Mouse (Mus musculus) testis, postnatal 14 days (tissue): ENCODE measurements around the gene Cyp2s1.

Experiments
- DNase-seq: peaks from one replicate; pipeline ENCODE4 v3.0.0; 2021; ENCODE audit warnings: low spot score

Cyp2s1 gene

GRCm38 (mm10) chr7:25816241-25816919 is at the start of gene Cyp2s1:
TSS of gene Cyp2s1 (minus strand) at chr7:25816913.
- peak; percentile 48 for DNase-seq

- DNase-seq, result no peak
These were observed 48.1 kb upstream of the Cyp2s1 start for GRCm38 (mm10) chr7:25864861-25865260.

GRCm38 (mm10) chr7:25863756-25864155 is 47.0 kb upstream of the Cyp2s1 start:
- no peak for DNase-seq

- no peak for DNase-seq
These were observed 45.7 kb upstream of the Cyp2s1 start for GRCm38 (mm10) chr7:25862365-25862764.

- DNase-seq, result no peak
These were observed 43.5 kb upstream of the Cyp2s1 start for GRCm38 (mm10) chr7:25859962-25860870.

GRCm38 (mm10) chr7:25855082-25855481 is 38.4 kb upstream of the Cyp2s1 start:
- peak; percentile 59 for DNase-seq

GRCm38 (mm10) chr7:25848444-25848812 is 31.7 kb upstream of the Cyp2s1 start:
- DNase-seq, result no peak

GRCm38 (mm10) chr7:25847722-25848443 is 31.2 kb upstream of the Cyp2s1 start:
- peak; percentile 88 for DNase-seq

GRCm38 (mm10) chr7:25844885-25845284 is 28.2 kb upstream of the Cyp2s1 start:
- no peak for DNase-seq

- DNase-seq, result no peak
These were observed 27.7 kb upstream of the Cyp2s1 start for GRCm38 (mm10) chr7:25844423-25844822.

GRCm38 (mm10) chr7:25843492-25843891 is 26.8 kb upstream of the Cyp2s1 start:
- no peak for DNase-seq

GRCm38 (mm10) chr7:25840908-25841307 is 24.2 kb upstream of the Cyp2s1 start:
- DNase-seq, result no peak

GRCm38 (mm10) chr7:25835188-25835891 is 18.6 kb upstream of the Cyp2s1 start:
- DNase-seq, result no peak

GRCm38 (mm10) chr7:25831557-25832530 is 15.1 kb upstream of the Cyp2s1 start:
- no peak for DNase-seq

- DNase-seq, result no peak
These were observed 13.5 kb upstream of the Cyp2s1 start for GRCm38 (mm10) chr7:25830251-25830650.

- peak; percentile 29 for DNase-seq
These were observed 10.5 kb upstream of the Cyp2s1 start for GRCm38 (mm10) chr7:25827199-25827598.

GRCm38 (mm10) chr7:25826029-25826428 is 9.3 kb upstream of the Cyp2s1 start:
- no peak for DNase-seq

- DNase-seq, result no peak
These were observed 8.3 kb upstream of the Cyp2s1 start for GRCm38 (mm10) chr7:25825043-25825442.

- no peak for DNase-seq
These were observed 1.1 kb downstream of the Cyp2s1 start for GRCm38 (mm10) chr7:25815571-25815970.

GRCm38 (mm10) chr7:25814711-25815110 is 2.0 kb downstream of the Cyp2s1 start:
- no peak for DNase-seq

- DNase-seq, result no peak
These were observed 4.5 kb downstream of the Cyp2s1 start for GRCm38 (mm10) chr7:25812195-25812594.
